Mouse (Mus musculus) heart, postnatal 14 days (tissue): ENCODE data around the gene Qrfp. TPM values are rescaled to one million over a fixed set of nuclear protein-coding genes. Genes with fewer than 3 reads are reported as not detected.
A peak's percentile ranks its signal among the peaks of the same experiment; 100 is the strongest.

ENCODE experiments used
- DNase-seq, 2 experiments: peaks; one replicate each; pipeline ENCODE4 v3.0.0; 2021 to 2022
- intact Hi-C: fragments of 180-260 bp; cut with DNase I; formaldehyde crosslinking; loops from one replicate; pipeline ENCODE4 v1.15.1; 2025
- total RNA-seq, 2 experiments: library from RNA; stranded (reverse); gene quantifications; 2 replicates each; pipeline ENCODE4 v1.2.3; 2021

The Qrfp gene
- total RNA-seq, 2 experiments from 2014 or later: not detected

GRCm38 (mm10) chr2:31785074-31785473, 25.3 kb downstream of the Qrfp start:
- DNase-seq: peak; percentile 73 to 84
- intact Hi-C loops: loop anchor here (1.0 to 5.0 kb wide), 3 partner anchors 62 to 102 kb away; partner anchors contain the start of gene Fibcd1

GRCm38 (mm10) chr2:31782958-31783602, 27.3 kb downstream of the Qrfp start:
- no peak for DNase-seq
- intact Hi-C loops: no loop called here

DNA sequence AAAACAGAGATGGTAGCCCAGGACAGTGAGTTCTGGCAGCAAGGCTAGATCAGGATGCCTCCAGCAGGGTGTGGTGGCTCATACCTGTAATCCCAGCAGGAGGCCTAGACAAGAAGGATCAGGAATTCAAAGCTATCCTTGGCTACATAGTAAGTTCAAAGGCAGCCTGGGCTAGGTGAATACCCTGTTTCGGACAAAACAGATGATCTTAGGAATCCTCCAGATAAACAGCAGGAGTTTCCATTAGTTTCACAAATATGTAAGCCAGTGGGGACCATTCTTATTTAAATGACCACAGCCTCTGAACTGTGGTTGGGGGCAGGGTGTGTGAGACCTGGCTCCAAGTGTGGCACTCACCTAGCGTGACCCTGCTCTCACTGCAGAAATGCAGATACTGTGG, 31.1 kb downstream of the Qrfp start:
- no peak for DNase-seq
- intact Hi-C loops: no loop called here

- no peak for DNase-seq
- intact Hi-C loops: no loop called here
These were observed 33.9 kb downstream of the Qrfp start for GRCm38 (mm10) chr2:31776479-31776878.

DNA sequence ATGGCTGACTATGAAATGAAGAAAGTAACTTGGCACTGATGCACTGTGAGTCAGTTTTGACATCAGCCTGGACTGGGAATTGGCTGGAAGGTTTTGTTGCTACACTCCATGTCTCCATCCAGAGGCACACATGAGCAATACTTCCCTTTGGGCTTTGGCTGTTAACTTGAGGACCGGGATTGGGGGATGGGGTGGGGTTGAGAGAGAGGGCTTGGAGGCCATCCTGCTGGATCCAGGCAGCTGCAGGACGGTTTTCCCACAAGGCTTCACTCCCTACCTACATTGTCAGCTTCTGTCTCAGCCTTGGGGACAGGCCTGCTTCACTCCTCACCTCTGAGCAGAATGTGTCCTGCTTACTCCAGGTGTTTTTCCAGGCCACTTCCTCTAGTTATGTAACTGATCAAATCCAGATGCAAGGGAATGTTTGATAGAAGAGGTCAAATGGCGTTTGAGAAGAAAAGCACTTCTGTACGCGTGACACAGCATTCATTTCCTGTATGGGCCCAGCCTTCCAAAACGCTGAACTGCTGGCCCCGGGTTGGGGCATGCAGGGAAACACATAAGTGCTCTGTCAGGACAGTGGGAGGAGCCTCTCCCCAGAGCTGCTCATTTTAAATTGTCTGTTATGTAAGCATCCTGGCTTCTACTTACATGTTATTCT, 39.5 kb downstream of the Qrfp start:
- intact Hi-C loops: no loop called here
- DNase-seq: peak; percentile 76 to 80

GRCm38 (mm10) chr2:31769631-31770111, 40.7 kb downstream of the Qrfp start:
- DNase-seq: peak; percentile 78 to 80
- intact Hi-C loops: no loop called here

GRCm38 (mm10) chr2:31769115-31769514, 41.3 kb downstream of the Qrfp start:
- intact Hi-C loops: no loop called here
- DNase-seq: no peak

DNA sequence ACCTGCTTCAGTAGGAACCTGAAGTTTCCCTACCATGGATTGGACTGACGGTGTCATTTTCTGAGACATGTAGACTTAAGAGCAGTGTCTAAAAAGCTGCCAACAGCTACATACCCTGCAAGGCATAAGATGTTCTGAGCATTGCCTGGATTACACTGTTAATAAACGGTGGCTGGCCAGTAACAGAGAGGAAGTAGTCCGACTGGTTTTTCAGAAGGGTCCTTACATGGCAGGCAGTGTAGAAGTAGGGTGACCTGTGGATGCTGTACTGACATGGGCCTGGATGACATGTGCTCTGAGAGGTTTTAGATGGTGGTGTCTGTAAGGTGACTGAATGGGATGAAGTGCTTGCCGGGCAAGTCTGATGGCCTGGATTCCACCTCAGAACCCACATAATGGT, 42.6 kb downstream of the Qrfp start:
- no peak for DNase-seq
- intact Hi-C loops: no loop called here

GRCm38 (mm10) chr2:31767104-31767503, 43.3 kb downstream of the Qrfp start:
- intact Hi-C loops: no loop called here
- no peak for DNase-seq

DNA sequence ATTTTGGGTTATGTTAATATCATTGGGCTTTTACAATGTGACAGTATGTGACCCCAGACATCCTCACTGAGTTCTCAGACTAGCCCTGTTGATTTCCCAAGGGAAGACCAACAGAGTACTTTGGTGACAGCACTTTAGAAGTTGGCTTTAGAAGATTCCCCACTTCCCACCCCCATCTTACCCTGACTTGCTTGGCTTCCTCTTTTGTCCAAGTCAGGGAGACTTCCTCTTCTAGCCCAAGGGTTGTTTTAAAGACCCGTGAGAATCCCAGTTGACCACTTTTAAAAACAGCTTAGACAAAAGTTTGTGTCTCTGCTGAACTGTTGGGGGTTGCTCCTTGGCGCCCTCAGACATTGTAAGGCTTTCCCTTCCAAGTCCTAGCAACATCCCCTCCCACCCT, 47.1 kb downstream of the Qrfp start:
- DNase-seq: no peak
- intact Hi-C loops: no loop called here

DNA sequence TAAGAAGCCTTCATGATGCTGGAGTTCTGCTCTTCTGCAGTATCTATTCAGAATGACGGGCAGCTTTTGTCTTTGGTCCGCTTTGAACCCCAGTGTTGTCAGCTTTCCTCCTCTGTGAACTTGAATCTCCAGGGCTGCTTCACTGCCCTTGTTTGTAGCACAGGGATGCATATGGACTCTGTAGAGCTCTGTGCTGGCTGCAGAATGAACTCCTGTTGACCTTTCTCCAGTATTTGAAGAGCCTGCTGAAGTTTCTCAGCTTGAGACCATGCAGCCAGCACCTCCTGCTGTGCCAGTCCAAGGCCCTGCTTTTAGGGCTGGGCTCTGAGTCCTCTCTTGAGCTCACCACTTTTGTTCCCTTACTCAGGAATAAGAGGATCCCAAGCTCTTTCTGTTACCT, 47.5 kb downstream of the Qrfp start:
- intact Hi-C loops: no loop called here

DNA sequence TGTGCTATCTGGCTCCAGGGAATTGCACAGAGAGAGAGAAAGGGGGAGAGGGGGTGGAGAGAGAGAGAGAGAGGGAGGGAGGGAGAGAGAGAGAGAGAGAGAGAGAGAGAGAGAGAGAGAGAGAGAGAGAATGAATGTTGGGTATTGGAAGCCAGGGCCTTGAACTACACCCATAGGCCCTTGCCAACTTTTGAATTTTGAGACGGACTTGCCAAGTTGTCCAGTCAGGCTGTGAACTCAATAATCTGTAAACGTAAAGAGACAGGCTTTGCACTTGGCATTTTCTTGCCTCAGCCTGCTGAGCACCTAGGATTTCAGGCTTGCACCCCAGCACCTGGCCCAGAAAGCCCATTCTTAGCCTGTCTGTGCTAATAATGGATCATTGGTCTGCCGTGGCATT, 48.2 kb downstream of the Qrfp start:
- no peak for DNase-seq
- intact Hi-C loops: no loop called here

More for the DNA sequence above, 47.5 kb downstream of the Qrfp start:
- DNase-seq: no peak

DNA sequence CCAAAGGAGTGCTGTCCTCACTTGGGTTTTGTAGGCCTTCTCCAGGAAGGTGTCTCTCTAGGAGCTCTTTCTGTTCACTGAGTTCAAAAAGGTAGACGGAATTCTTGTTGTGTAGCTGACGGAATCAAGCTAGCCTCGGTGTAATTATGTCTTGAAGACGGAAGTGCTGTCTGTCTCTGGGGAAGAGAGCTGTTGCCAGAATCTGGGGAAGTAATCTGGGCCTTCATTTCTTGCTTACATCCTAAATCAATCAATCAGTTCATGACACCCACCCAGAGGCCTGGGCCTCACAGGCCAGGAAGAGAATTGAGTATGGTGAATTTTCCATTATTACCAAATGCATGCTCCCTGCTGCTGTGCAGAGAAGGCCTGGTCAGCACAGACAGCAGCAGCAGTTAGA, 48.8 kb downstream of the Qrfp start:
- no peak for DNase-seq
- intact Hi-C loops: loop anchor here (2.0 kb wide), 1 partner anchor 73 kb away; the partner anchor contains the start of gene Abl1

DNA sequence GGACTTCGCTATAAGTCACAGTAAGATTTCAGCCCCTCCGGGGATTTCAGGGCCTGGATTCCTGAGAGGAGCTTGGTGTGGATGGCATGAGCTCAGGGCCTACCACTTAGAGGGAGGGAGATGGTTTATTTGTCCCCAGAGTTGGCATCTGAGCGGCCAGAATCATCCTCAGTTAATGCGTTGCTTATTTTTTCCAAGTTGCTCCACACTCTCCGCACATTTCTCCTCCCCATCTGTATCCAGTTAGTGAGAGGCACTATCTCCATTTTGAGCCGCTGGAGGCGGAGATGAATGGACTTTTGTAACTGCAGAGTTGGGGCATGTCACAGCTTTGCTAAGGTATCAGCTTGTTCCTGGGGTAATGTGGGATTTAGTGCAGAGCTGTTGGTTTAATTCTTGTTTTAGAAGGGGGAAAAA, 49.3 kb downstream of the Qrfp start:
- no peak for DNase-seq
- intact Hi-C loops: loop anchor here (2.0 kb wide), 1 partner anchor 72 kb away; the partner anchor contains the start of gene Abl1

GRCm38 (mm10) chr2:31760486-31760885, 49.9 kb downstream of the Qrfp start:
- intact Hi-C loops: loop anchor here (2.0 kb wide), 1 partner anchor 72 kb away; the partner anchor contains the start of gene Abl1

DNA sequence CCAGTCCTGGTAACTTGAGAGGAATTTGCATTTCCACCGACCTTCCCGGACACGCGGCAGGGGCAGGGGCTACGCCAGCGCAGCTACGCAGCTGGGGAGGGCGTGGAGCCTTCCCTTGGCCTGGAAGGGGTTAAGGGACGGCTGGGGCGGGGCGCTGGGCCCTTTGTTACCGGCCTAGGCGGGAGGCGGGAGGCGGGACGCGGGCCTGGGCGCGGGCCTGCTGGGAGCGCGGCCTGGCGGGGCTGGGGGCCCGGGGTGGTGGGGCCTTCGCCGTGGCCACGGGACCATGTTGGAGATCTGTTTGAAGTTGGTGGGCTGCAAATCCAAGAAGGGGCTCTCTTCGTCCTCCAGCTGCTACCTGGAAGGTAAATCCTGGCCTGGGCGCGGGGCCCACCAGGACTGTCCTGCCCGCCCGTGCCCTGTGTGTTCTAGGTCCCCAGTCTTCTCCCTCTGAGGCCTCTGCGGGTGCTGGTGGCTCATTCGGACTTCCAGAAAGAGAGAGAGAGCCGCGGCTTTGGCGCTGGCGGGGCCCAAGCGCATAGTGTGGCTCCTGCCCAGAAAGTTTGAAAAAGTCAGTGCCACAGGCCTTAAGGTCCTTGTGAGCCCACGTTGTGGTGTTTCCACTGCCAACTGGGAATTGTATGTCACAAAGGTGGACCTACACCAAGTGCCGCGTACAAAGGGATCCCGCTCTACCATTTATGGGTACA, 50.5 kb downstream of the Qrfp start:
- DNase-seq: peak; percentile 88 to 89
- intact Hi-C loops: loop anchor here (2.0 kb wide), 1 partner anchor 71 kb away; the partner anchor contains the start of gene Abl1

More at GRCm38 (mm10) chr2:31760486-31760885, 49.9 kb downstream of the Qrfp start:
- no peak for DNase-seq

DNA sequence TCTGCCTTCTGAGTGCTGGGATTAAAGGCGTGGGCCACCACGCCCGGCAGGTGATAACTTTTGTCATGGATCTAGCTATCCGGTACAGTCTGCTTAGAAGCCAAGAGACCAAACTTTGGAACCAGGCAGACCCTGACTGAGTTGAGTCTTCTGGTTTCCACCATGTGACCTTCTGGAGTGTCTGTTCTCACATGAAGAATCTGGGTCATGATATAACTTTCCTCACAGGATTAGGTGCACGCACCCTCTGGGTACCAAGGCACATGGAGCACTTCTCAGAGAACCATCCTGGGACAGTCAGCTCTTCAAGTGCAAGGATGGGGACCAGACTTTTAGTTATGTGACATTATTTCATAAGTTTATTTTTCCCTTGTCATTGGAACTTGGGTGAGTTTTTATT, 51.4 kb downstream of the Qrfp start:
- DNase-seq: no peak
- intact Hi-C loops: no loop called here

- DNase-seq: no peak
- intact Hi-C loops: no loop called here
These were observed 52.9 kb downstream of the Qrfp start for GRCm38 (mm10) chr2:31757472-31757871.
